Mouse (Mus musculus): ENCODE data around the gene Dchs2. TPM values are rescaled to one million over a fixed set of nuclear protein-coding genes. Genes with fewer than 3 reads are reported as not detected.

Gene Dchs2
- polyA plus RNA-seq, 1 experiment from 2014 or later: 0.11 TPM

GRCm38 (mm10) chr3:83185527-83185926, 57.8 kb downstream of the Dchs2 start:
- ATAC-seq (replicated peaks; ENCODE audit: extremely low read depth, insufficient read depth, low FRiP score): no peak

GRCm38 (mm10) chr3:83191271-83191670, 63.5 kb downstream of the Dchs2 start:
- H3K27ac ChIP-seq (ENCODE audit: low read length): no peak overlapping the region
- H3K27me3 ChIP-seq (ENCODE audit: control insufficient read depth, insufficient read depth, low read length): no peaks in the 10 kb centered on the region
- no peak for ATAC-seq (replicated peaks; ENCODE audit: extremely low read depth, insufficient read depth, low FRiP score)
- no peaks in the 10 kb centered on the region for H3K36me3 ChIP-seq (ENCODE audit: control insufficient read depth, insufficient read depth)
- no peak overlapping the region for H3K4me3 ChIP-seq (ENCODE audit: low read length)
- no peaks in the 10 kb centered on the region for H3K4me1 ChIP-seq (ENCODE audit: control insufficient read depth, insufficient read depth, low read length)
- no peaks in the 10 kb centered on the region for H3K9me3 ChIP-seq (replicated peaks; ENCODE audit: control insufficient read depth, low read length)
- no peak overlapping the region for H3K4me2 ChIP-seq (ENCODE audit: low read depth, low read length)
- 76% methylated on average over 2 of the region's 2 CpGs for WGBS
- no peak overlapping the region for H3K9ac ChIP-seq (ENCODE audit: low read length)

More at GRCm38 (mm10) chr3:83185527-83185926, 57.8 kb downstream of the Dchs2 start:
- WGBS: 80% methylated on average over 5 of the region's 5 CpGs
- Histone ChIP-seq H3K4me3 (ENCODE audit: low read length) (no peak overlapping the region), H3K27ac (ENCODE audit: low read length) (no peak overlapping the region), H3K9me3 (replicated peaks; ENCODE audit: control insufficient read depth, low read length) (no peaks in the 10 kb centered on the region), H3K36me3 (ENCODE audit: control insufficient read depth, insufficient read depth) (no peaks in the 10 kb centered on the region), H3K4me1 (ENCODE audit: control insufficient read depth, insufficient read depth, low read length) (no peaks in the 10 kb centered on the region), H3K4me2 (ENCODE audit: low read depth, low read length) (no peak overlapping the region), H3K27me3 (ENCODE audit: control insufficient read depth, insufficient read depth, low read length) (no peaks in the 10 kb centered on the region), H3K9ac (ENCODE audit: low read length) (no peak overlapping the region)

- Histone ChIP-seq H3K4me2 (ENCODE audit: low read depth, low read length) (no peak overlapping the region), H3K27me3 (ENCODE audit: control insufficient read depth, insufficient read depth, low read length) (no peaks in the 10 kb centered on the region), H3K9ac (ENCODE audit: low read length) (no peak overlapping the region), H3K36me3 (ENCODE audit: control insufficient read depth, insufficient read depth) (no peaks in the 10 kb centered on the region), H3K27ac (ENCODE audit: low read length) (no peak overlapping the region), H3K4me1 (ENCODE audit: control insufficient read depth, insufficient read depth, low read length) (no peaks in the 10 kb centered on the region), H3K9me3 (replicated peaks; ENCODE audit: control insufficient read depth, low read length) (no peaks in the 10 kb centered on the region), H3K4me3 (ENCODE audit: low read length) (no peak overlapping the region)
- WGBS: 29% methylated on average over 1 of the region's 1 CpGs
- ATAC-seq (replicated peaks; ENCODE audit: extremely low read depth, insufficient read depth, low FRiP score): no peak
Observed at GRCm38 (mm10) chr3:83192401-83192800, 64.7 kb downstream of the Dchs2 start.

- Histone ChIP-seq H3K9me3 (replicated peaks; ENCODE audit: control insufficient read depth, low read length) (no peaks in the 10 kb centered on the region), H3K27me3 (ENCODE audit: control insufficient read depth, insufficient read depth, low read length) (no peaks in the 10 kb centered on the region), H3K4me1 (ENCODE audit: control insufficient read depth, insufficient read depth, low read length) (no peaks in the 10 kb centered on the region), H3K36me3 (ENCODE audit: control insufficient read depth, insufficient read depth) (no peaks in the 10 kb centered on the region), H3K4me3 (ENCODE audit: low read length) (no peak overlapping the region), H3K27ac (ENCODE audit: low read length) (no peak overlapping the region), H3K9ac (ENCODE audit: low read length) (no peak overlapping the region), H3K4me2 (ENCODE audit: low read depth, low read length) (no peak overlapping the region)
- ATAC-seq (replicated peaks; ENCODE audit: extremely low read depth, insufficient read depth, low FRiP score): no peak
- 38% methylated on average over 5 of the region's 5 CpGs for WGBS
Observed at GRCm38 (mm10) chr3:83194911-83195310, 67.2 kb downstream of the Dchs2 start.

- no peak overlapping the region for H3K4me3 ChIP-seq (ENCODE audit: low read length)
- ATAC-seq (replicated peaks; ENCODE audit: extremely low read depth, insufficient read depth, low FRiP score): no peak
- WGBS: 57% methylated on average over 4 of the region's 4 CpGs
Observed at GRCm38 (mm10) chr3:83201286-83201980, 73.7 kb downstream of the Dchs2 start.

GRCm38 (mm10) chr3:83205073-83205668, 77.4 kb downstream of the Dchs2 start:
- H3K4me3 ChIP-seq (ENCODE audit: low read length): no peak overlapping the region
- H3K9ac ChIP-seq (ENCODE audit: low read length): no peak overlapping the region
- no peaks in the 10 kb centered on the region for H3K36me3 ChIP-seq (ENCODE audit: control insufficient read depth, insufficient read depth)
- peaks cover 5% of the 10 kb centered on the region; the same call in 1 of the 2 replicates for H3K9me3 ChIP-seq (replicated peaks; ENCODE audit: control insufficient read depth, low read length)
- peaks cover 7% of the 10 kb centered on the region for H3K4me1 ChIP-seq (ENCODE audit: control insufficient read depth, insufficient read depth, low read length)
- peak; percentile 67 for ATAC-seq (replicated peaks; ENCODE audit: extremely low read depth, insufficient read depth, low FRiP score)
- H3K4me2 ChIP-seq (ENCODE audit: low read depth, low read length): 0 out of 2 replicates have a peak overlapping the region, but pooled peaks have one; percentile 11
- 11% methylated on average over 8 of the region's 8 CpGs for WGBS
- H3K27ac ChIP-seq (ENCODE audit: low read length): no peak overlapping the region
- no peaks in the 10 kb centered on the region for H3K27me3 ChIP-seq (ENCODE audit: control insufficient read depth, insufficient read depth, low read length)

More at GRCm38 (mm10) chr3:83201286-83201980, 73.7 kb downstream of the Dchs2 start:
- no peak overlapping the region for H3K9ac ChIP-seq (ENCODE audit: low read length)
- peaks cover 5% of the 10 kb centered on the region; the same call in 1 of the 2 replicates for H3K9me3 ChIP-seq (replicated peaks; ENCODE audit: control insufficient read depth, low read length)
- H3K36me3 ChIP-seq (ENCODE audit: control insufficient read depth, insufficient read depth): no peaks in the 10 kb centered on the region
- H3K4me1 ChIP-seq (ENCODE audit: control insufficient read depth, insufficient read depth, low read length): peaks cover 7% of the 10 kb centered on the region
- no peak overlapping the region for H3K27ac ChIP-seq (ENCODE audit: low read length)
- no peaks in the 10 kb centered on the region for H3K27me3 ChIP-seq (ENCODE audit: control insufficient read depth, insufficient read depth, low read length)
- no peak overlapping the region for H3K4me2 ChIP-seq (ENCODE audit: low read depth, low read length)

GRCm38 (mm10) chr3:83209646-83210045, 81.9 kb downstream of the Dchs2 start:
- Histone ChIP-seq H3K27ac (ENCODE audit: low read length) (no peak overlapping the region), H3K4me1 (ENCODE audit: control insufficient read depth, insufficient read depth, low read length) (peaks cover 9% of the 10 kb centered on the region), H3K4me2 (ENCODE audit: low read depth, low read length) (no peak overlapping the region), H3K4me3 (ENCODE audit: low read length) (no peak overlapping the region), H3K9ac (ENCODE audit: low read length) (no peak overlapping the region), H3K27me3 (ENCODE audit: control insufficient read depth, insufficient read depth, low read length) (no peaks in the 10 kb centered on the region), H3K36me3 (ENCODE audit: control insufficient read depth, insufficient read depth) (no peaks in the 10 kb centered on the region), H3K9me3 (replicated peaks; ENCODE audit: control insufficient read depth, low read length) (no peaks in the 10 kb centered on the region)
- 35% methylated on average over 9 of the region's 9 CpGs for WGBS
- no peak; the same call in 1 of the 2 replicates for ATAC-seq (replicated peaks; ENCODE audit: extremely low read depth, insufficient read depth, low FRiP score)

- Histone ChIP-seq H3K27ac (ENCODE audit: low read length) (no peak overlapping the region), H3K4me2 (ENCODE audit: low read depth, low read length) (no peak overlapping the region), H3K4me3 (ENCODE audit: low read length) (no peak overlapping the region), H3K9ac (ENCODE audit: low read length) (no peak overlapping the region), H3K4me1 (ENCODE audit: control insufficient read depth, insufficient read depth, low read length) (peaks cover 6% of the 10 kb centered on the region), H3K9me3 (replicated peaks; ENCODE audit: control insufficient read depth, low read length) (no peaks in the 10 kb centered on the region), H3K27me3 (ENCODE audit: control insufficient read depth, insufficient read depth, low read length) (no peaks in the 10 kb centered on the region), H3K36me3 (ENCODE audit: control insufficient read depth, insufficient read depth) (no peaks in the 10 kb centered on the region)
- ATAC-seq (replicated peaks; ENCODE audit: extremely low read depth, insufficient read depth, low FRiP score): no peak
- 57% methylated on average over 4 of the region's 4 CpGs for WGBS
Observed at GRCm38 (mm10) chr3:83210210-83210609, 82.5 kb downstream of the Dchs2 start.

- H3K36me3 ChIP-seq (ENCODE audit: control insufficient read depth, insufficient read depth): no peaks in the 10 kb centered on the region
- no peak for ATAC-seq (replicated peaks; ENCODE audit: extremely low read depth, insufficient read depth, low FRiP score)
- H3K9me3 ChIP-seq (replicated peaks; ENCODE audit: control insufficient read depth, low read length): no peaks in the 10 kb centered on the region
- whole genome bisulfite sequencing: 55% methylated on average over 5 of the region's 5 CpGs
- H3K4me2 ChIP-seq (ENCODE audit: low read depth, low read length): no peak overlapping the region
- no peak overlapping the region for H3K9ac ChIP-seq (ENCODE audit: low read length)
- no peaks in the 10 kb centered on the region for H3K27me3 ChIP-seq (ENCODE audit: control insufficient read depth, insufficient read depth, low read length)
- H3K27ac ChIP-seq (ENCODE audit: low read length): no peak overlapping the region
- no peak overlapping the region for H3K4me3 ChIP-seq (ENCODE audit: low read length)
- peaks cover 2% of the 10 kb centered on the region; the same call in 1 of the 2 replicates for H3K4me1 ChIP-seq (ENCODE audit: control insufficient read depth, insufficient read depth, low read length)
Observed at GRCm38 (mm10) chr3:83211939-83212338, 84.2 kb downstream of the Dchs2 start.

All from heart, embryonic 16.5 days (tissue).